Mouse (Mus musculus): ENCODE measurements at regions not wholly inside any gene's neighbourhood (a gene's known extent, or its start where the extent isn't known, plus 50 kb on each side); places are given as distances from the start of the nearest gene placed in this dataset.

- intact Hi-C loops (cut with DNase I) = no loop called here
- no peak for DNase-seq (ENCODE audit: low spot score in 2 of 2)
Observed at GRCm38 (mm10) chr4:75130757-75131156, 147.3 kb downstream of the Dmac1 start.

GRCm38 (mm10) chr4:75115887-75116286 is 162.2 kb downstream of the Dmac1 start:
- intact Hi-C loops (cut with DNase I) = no loop called here
- peak in 1 of 2 experiments; percentile 4 for DNase-seq (ENCODE audit: low spot score in 2 of 2)

GRCm38 (mm10) chr4:75115346-75115745 is 162.8 kb downstream of the Dmac1 start:
- DNase-seq (ENCODE audit: low spot score in 2 of 2) = no peak
- intact Hi-C loops (cut with DNase I) = no loop called here

GRCm38 (mm10) chr4:75065782-75066181 is 212.3 kb downstream of the Dmac1 start:
- intact Hi-C loops (cut with DNase I) = no loop called here
- peak in 1 of 2 experiments; percentile 56 for DNase-seq (ENCODE audit: low spot score in 2 of 2)

- DNase-seq (ENCODE audit: low spot score in 2 of 2) = no peak
- intact Hi-C loops (cut with DNase I) = no loop called here
Observed at GRCm38 (mm10) chr4:75063275-75063674, 214.8 kb downstream of the Dmac1 start.

GRCm38 (mm10) chr4:75043510-75043909 is 234.6 kb downstream of the Dmac1 start:
- peak in 1 of 2 experiments; percentile 9 for DNase-seq (ENCODE audit: low spot score in 2 of 2)
- intact Hi-C loops (cut with DNase I) = no loop called here

GRCm38 (mm10) chr4:75042640-75043039 is 235.5 kb downstream of the Dmac1 start:
- intact Hi-C loops (cut with DNase I) = no loop called here

GRCm38 (mm10) chr4:75041930-75042579 is 236.1 kb downstream of the Dmac1 start:
- DNase-seq (ENCODE audit: low spot score in 2 of 2) = no peak
- intact Hi-C loops (cut with DNase I) = no loop called here

More at GRCm38 (mm10) chr4:75042640-75043039, 235.5 kb downstream of the Dmac1 start:
- DNase-seq (ENCODE audit: low spot score in 2 of 2) = no peak

Data from left cerebral cortex, postnatal 14 days (tissue).